ENCODE assay signal across 25 mouse cellular contexts in the genomic region with DNA sequence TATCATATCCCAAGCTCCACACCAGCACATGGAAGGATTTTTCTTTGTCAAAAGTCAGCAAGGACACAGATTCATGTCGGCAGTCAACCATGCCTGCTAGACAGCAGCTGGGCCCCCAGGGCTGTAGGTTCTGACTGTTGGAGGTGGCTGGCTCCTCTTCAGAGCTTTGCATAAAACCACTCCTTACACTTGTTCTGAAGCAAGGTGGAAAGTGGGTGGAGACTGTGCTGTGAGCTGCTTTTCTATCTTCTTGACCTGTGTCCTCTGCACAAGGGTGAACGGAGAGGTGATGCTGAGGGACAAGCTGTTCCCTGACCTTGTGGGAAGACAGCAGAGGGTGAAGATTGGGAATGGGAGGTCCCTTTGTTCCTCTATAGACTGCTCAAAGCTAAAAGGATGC.
A peak's percentile ranks its signal among the peaks of the same experiment; 100 is the strongest.
DNase-seq lines count a peak whose midpoint lies in the region; ATAC-seq and TF ChIP-seq lines count a peak whose summit lies in the region.
"Had no signal": no experiment of that assay in that cellular context is flagged by ENCODE, and none has a peak within 500 bp of the region (broad histone marks: within the 10 kb centered on the region; RNA-seq: fewer than 3 reads in every experiment).

No protein-coding gene starts in this region.

- no peak for DNase-seq in hindbrain, embryonic 11.5 days (ENCODE audit: low spot score)
- DNase-seq in CH12.LX (ENCODE audit: extremely low read depth), result peak; percentile 65
- DNase-seq in R1 (ENCODE audit: low read depth, low spot score), result peak; percentile 46
- DNase-seq in limb, embryonic 10.5 days (ENCODE audit: low spot score), result peak; percentile 42
- DNase-seq in kidney, adult 9 months, result no peak
- DNase-seq in yolk sac, embryonic 10.5 days (ENCODE audit: low spot score), result no peak
- no peak for DNase-seq in heart, postnatal 14 days
- DNase-seq: adrenal gland, adult 2 months; adrenal gland, postnatal 14 days; B cell, adult 2 months; cerebellum, adult 11 months; cerebellum, adult 2 months; cerebellum, adult 9-11 months; cerebellum, postnatal 25 days; gastrocnemius, postnatal 10 days; gastrocnemius, postnatal 36 days; heart, adult 2 months had no signal

- H3K9me3 ChIP-seq in hindbrain, embryonic 12.5 days (replicated peaks), result no peaks in the 10 kb centered on the region
- H3K9me3 ChIP-seq in hindbrain, embryonic 11.5 days (ENCODE audit: control insufficient read depth, low read length), result no peaks in the 10 kb centered on the region
- H3K9me3 ChIP-seq in CH12.LX (replicated peaks; ENCODE audit: low read length), result no peaks in the 10 kb centered on the region
- no peaks in the 10 kb centered on the region for H3K9me3 ChIP-seq in limb, embryonic 10.5 days (replicated peaks)
- H3K9me3 ChIP-seq: embryonic facial prominence, embryonic 13.5 days; forebrain, embryonic 12.5 days; heart, embryonic 10.5 days; heart, embryonic 13.5 days had no signal

- 75% methylated on average over 2 of the region's 2 CpGs for WGBS in hindbrain, embryonic 12.5 days
- 83% methylated on average over 2 of the region's 2 CpGs for WGBS in hindbrain, embryonic 11.5 days
- WGBS in limb, embryonic 10.5 days, result 51% methylated on average over 2 of the region's 2 CpGs

- peaks cover 8% of the 10 kb centered on the region; the same call in 1 of the 2 replicates for H3K4me1 ChIP-seq in hindbrain, embryonic 12.5 days
- H3K4me1 ChIP-seq in hindbrain, embryonic 11.5 days (replicated peaks; ENCODE audit: control insufficient read depth, insufficient read depth, low read length), result no peaks in the 10 kb centered on the region
- H3K4me1 ChIP-seq in CH12.LX (ENCODE audit: control insufficient read depth in 1 of 2, insufficient read depth in 2 of 2), result peaks cover 0 to 20% of the 10 kb centered on the region in 2 experiments; a peak in 2 of 4 replicates
- H3K4me1 ChIP-seq in limb, embryonic 10.5 days, result peaks cover 17% of the 10 kb centered on the region
- H3K4me1 ChIP-seq: forebrain, embryonic 12.5 days; heart, embryonic 10.5 days; heart, embryonic 13.5 days had no signal

- no peak for TF ChIP-seq RAD21 in CH12.LX (IDR thresholded peaks at IDR 0.05; ENCODE audit: low read depth, low read length)

- 0 out of 2 replicates have a peak, but pooled peaks have one; percentile 13 for ATAC-seq in hindbrain, embryonic 12.5 days (ENCODE audit: low FRiP score)
- no peak for ATAC-seq in hindbrain, embryonic 11.5 days (ENCODE audit: low FRiP score)
- ATAC-seq: forebrain, embryonic 16.5 days; intestine, postnatal 0 days had no signal

- 0 out of 2 replicates have a peak overlapping the region, but pooled peaks have one; percentile 36 for H3K27ac ChIP-seq in hindbrain, embryonic 12.5 days
- H3K27ac ChIP-seq in hindbrain, embryonic 11.5 days (ENCODE audit: low read depth, low read length), result no peak overlapping the region
- H3K27ac ChIP-seq in CH12.LX (ENCODE audit: insufficient read depth, low read depth), result no peak overlapping the region
- peak overlapping the region; percentile 48; the same call in 1 of the 2 replicates for H3K27ac ChIP-seq in limb, embryonic 10.5 days
- H3K27ac ChIP-seq: embryonic facial prominence, embryonic 13.5 days; forebrain, embryonic 12.5 days; heart, adult 2 months; heart, embryonic 10.5 days; heart, embryonic 13.5 days had no signal

- no peak overlapping the region for H3K9ac ChIP-seq in hindbrain, embryonic 12.5 days
- H3K9ac ChIP-seq in hindbrain, embryonic 11.5 days (ENCODE audit: low read depth, low read length), result no peak overlapping the region
- no peak overlapping the region for H3K9ac ChIP-seq in CH12.LX (ENCODE audit: insufficient read depth, low read depth)
- H3K9ac ChIP-seq: embryonic facial prominence, embryonic 13.5 days; forebrain, embryonic 12.5 days; heart, embryonic 13.5 days had no signal

- in situ Hi-C loops in CH12.LX (cut with MboI; ENCODE audit: low pct_ligation_motif_present, low pct_unique_long_range_greater_than_20kb, low sequenced_read_pairs), result no loop called here

- intact Hi-C loops in heart, postnatal 14 days (cut with DNase I), result no loop called here

- no peak for TF ChIP-seq EP300 in CH12.LX (IDR thresholded peaks at IDR 0.05; ENCODE audit: low read length)

- dilution Hi-C loops in CH12.LX (cut with MboI; ENCODE audit: extremely low pct_ligation_motif_present, extremely low pct_unique_long_range_greater_than_20kb, low sequenced_read_pairs), result no loop called here

- no peak overlapping the region for H3K4me2 ChIP-seq in hindbrain, embryonic 12.5 days (replicated peaks)
- no peak overlapping the region for H3K4me2 ChIP-seq in hindbrain, embryonic 11.5 days (replicated peaks; ENCODE audit: low read depth, low read length)
- H3K4me2 ChIP-seq in CH12.LX (ENCODE audit: insufficient read depth, low read depth, poor library complexity, severe bottlenecking), result no peak overlapping the region
- H3K4me2 ChIP-seq: embryonic facial prominence, embryonic 13.5 days; forebrain, embryonic 12.5 days; heart, embryonic 13.5 days had no signal

- H3K36me3 ChIP-seq in hindbrain, embryonic 12.5 days, result no peaks in the 10 kb centered on the region
- H3K36me3 ChIP-seq in hindbrain, embryonic 11.5 days (ENCODE audit: control insufficient read depth, insufficient read depth, low read length), result no peaks in the 10 kb centered on the region
- H3K36me3 ChIP-seq in CH12.LX (replicated peaks in 1 of 2; ENCODE audit: control insufficient read depth in 1 of 2, insufficient read depth in 1 of 2, low read length in 1 of 2), result no peaks in the 10 kb centered on the region
- no peaks in the 10 kb centered on the region for H3K36me3 ChIP-seq in limb, embryonic 10.5 days
- H3K36me3 ChIP-seq: embryonic facial prominence, embryonic 13.5 days; forebrain, embryonic 12.5 days; heart, embryonic 10.5 days; heart, embryonic 13.5 days had no signal

- H3K27me3 ChIP-seq in hindbrain, embryonic 12.5 days, result no peaks in the 10 kb centered on the region
- no peaks in the 10 kb centered on the region for H3K27me3 ChIP-seq in hindbrain, embryonic 11.5 days (ENCODE audit: control insufficient read depth, insufficient read depth, low read length)
- H3K27me3 ChIP-seq in CH12.LX (replicated peaks), result no peaks in the 10 kb centered on the region
- no peaks in the 10 kb centered on the region for H3K27me3 ChIP-seq in limb, embryonic 10.5 days (ENCODE audit: low read depth, poor library complexity, severe bottlenecking)
- H3K27me3 ChIP-seq: embryonic facial prominence, embryonic 13.5 days; forebrain, embryonic 12.5 days; heart, embryonic 13.5 days had no signal

- no peak for TF ChIP-seq POLR2A in CH12.LX (IDR thresholded peaks at IDR 0.05; ENCODE audit: low read depth, low read length)

- TF ChIP-seq CTCF in CH12.LX (conservative IDR thresholded peaks at IDR 0.05 in 1 of 2, IDR thresholded peaks at IDR 0.05 in 1 of 2; ENCODE audit: low read depth in 2 of 2, low read length in 2 of 2), result no peak

- no peak overlapping the region for H3K4me3 ChIP-seq in hindbrain, embryonic 12.5 days
- no peak overlapping the region for H3K4me3 ChIP-seq in hindbrain, embryonic 11.5 days (ENCODE audit: low read depth, low read length)
- no peak overlapping the region for H3K4me3 ChIP-seq in CH12.LX (replicated peaks in 1 of 3; ENCODE audit: low read depth in 2 of 3, low read length in 2 of 3, poor library complexity in 1 of 3)
- H3K4me3 ChIP-seq in limb, embryonic 10.5 days, result no peak overlapping the region
- H3K4me3 ChIP-seq: embryonic facial prominence, embryonic 13.5 days; erythroblast, embryonic 14.5 days; forebrain, embryonic 12.5 days; heart, adult 2 months; heart, embryonic 10.5 days; heart, embryonic 13.5 days had no signal

- H3K79me2 ChIP-seq in CH12.LX (replicated peaks; ENCODE audit: control insufficient read depth, extremely low read depth, insufficient read depth, poor library complexity, severe bottlenecking), result no peaks in the 10 kb centered on the region

TF ChIP-seq in CH12.LX, 34 proteins besides CTCF, POLR2A, EP300 and RAD21:
- no peak for TF ChIP-seq USF1 (IDR thresholded peaks at IDR 0.05; ENCODE audit: low read depth, low read length)
- TF ChIP-seq IRF4 (IDR thresholded peaks at IDR 0.05; ENCODE audit: low read depth, low read length), result no peak
- no peak for TF ChIP-seq TCF12 (IDR thresholded peaks at IDR 0.05; ENCODE audit: low read depth, low read length)
- TF ChIP-seq MAFK (IDR thresholded peaks at IDR 0.05; ENCODE audit: insufficient replicate concordance, low read length), result no peak
- no peak for TF ChIP-seq MAX (IDR thresholded peaks at IDR 0.05; ENCODE audit: low read length)
- no peak for TF ChIP-seq CHD2 (IDR thresholded peaks at IDR 0.05; ENCODE audit: low read length)
- TF ChIP-seq NELFE (IDR thresholded peaks at IDR 0.05; ENCODE audit: low read depth, low read length), result no peak
- TF ChIP-seq SMC3 (IDR thresholded peaks at IDR 0.05; ENCODE audit: low read depth, low read length), result no peak

Comparison
In these comparisons a context has a peak if more than half of its experiments do, and no peak if none do; other contexts are left out.
1. H3K27ac ChIP-seq: peak in hindbrain, embryonic 12.5 days (single experiment) and limb, embryonic 10.5 days (single experiment); none in hindbrain, embryonic 11.5 days (single experiment) and CH12.LX (single experiment).
2. DNase-seq: peak in CH12.LX (single experiment), R1 (single experiment) and limb, embryonic 10.5 days (single experiment); none in hindbrain, embryonic 11.5 days (single experiment), kidney, adult 9 months (single experiment), yolk sac, embryonic 10.5 days (single experiment) and heart, postnatal 14 days (0 of 2).